Mouse (Mus musculus) lung, adult 18-20 months (tissue): ENCODE results near the gene Bcl11b.
A peak's percentile ranks its signal among the peaks of the same experiment; 100 is the strongest.

ENCODE experiments used
- DNase-seq, 2 experiments: peaks; one replicate each; pipeline ENCODE4 v3.0.0; 2022; ENCODE audit warnings: mixed read lengths in 2 of 2

Gene Bcl11b

DNA sequence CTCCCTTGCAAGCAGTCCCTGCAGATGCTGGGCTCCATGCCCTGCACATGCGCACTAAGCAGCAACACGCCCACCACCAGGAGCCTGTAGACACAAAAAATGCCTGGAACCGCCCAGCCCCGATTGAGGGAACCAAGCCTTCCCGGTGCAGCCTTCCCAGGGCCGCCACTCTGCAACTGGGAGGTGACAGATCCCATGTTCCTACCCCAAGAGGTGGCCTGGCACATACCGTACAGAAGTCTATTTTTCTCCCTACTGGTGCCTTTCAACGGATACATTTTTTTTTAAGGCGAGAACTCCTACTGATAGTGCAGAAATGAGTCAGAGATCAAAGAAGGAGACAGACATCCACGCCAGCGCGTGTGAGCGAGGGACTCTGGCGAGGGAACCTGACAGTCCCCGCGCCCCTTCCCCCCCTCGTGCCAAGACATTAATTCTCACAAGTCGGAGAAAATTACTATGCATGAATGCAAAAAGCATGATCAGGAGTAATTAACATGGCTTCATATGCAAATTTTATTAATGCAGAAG is 33.5 kb downstream of the Bcl11b start:
- DNase-seq: no peak

DNA sequence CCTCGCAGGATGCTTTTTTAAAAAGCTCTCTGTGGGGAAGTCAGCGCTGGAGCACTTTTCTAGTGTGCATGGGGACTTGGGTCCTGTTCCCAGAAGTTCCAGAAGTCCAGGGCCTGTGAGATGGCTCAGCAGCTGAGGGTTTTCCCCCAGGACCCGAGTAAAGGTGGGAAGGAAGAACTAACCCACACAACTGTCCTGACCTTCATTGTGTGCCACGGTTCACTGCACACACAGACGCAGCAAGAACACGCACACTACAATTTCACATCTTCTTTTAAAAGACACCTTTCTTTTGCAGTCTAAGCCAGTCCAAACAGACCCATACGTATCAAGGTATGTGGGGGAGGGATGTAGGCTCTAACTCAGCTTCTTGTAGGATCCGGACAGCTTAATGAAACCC is 34.3 kb downstream of the Bcl11b start:
- no peak for DNase-seq

DNA sequence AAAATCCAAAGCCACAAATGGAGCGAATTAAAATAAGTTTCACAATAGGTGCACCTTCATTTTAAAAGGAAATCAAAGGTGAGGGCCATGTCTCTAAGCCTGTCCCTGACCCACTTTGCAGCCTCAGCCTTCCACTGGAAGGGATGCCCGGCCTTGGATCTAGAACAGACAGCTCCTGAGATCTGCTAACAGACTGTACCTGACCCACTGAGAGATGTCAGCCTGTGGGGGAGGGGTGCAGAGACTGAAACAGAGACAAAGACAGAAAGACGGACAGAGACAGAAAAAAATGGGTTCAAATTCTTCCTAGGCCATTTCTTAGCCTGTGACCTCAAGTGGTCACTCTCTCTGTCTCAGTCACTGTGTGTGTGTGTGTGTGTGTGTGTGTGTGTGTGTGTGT is 35.1 kb downstream of the Bcl11b start:
- no peak for DNase-seq

DNA sequence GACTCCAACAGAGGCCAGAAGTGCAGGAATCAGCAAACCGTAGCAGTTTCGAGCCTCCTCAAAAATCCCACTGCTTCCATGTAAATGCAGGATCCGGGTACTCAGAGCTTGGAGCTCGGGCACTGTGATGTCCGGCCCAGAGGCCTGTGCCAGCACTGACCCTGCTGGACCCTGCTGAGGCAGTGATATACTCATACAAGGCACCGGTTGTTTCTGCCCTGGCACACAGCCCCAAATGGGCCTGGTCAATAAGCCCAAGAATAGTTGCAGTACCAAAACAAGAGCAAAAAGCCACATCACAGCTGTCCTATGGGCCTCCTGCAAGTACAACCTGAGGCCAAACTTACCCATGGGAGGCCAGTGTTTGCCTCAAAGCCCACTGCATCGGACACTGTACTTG is 36.4 kb downstream of the Bcl11b start:
- no peak for DNase-seq

DNA sequence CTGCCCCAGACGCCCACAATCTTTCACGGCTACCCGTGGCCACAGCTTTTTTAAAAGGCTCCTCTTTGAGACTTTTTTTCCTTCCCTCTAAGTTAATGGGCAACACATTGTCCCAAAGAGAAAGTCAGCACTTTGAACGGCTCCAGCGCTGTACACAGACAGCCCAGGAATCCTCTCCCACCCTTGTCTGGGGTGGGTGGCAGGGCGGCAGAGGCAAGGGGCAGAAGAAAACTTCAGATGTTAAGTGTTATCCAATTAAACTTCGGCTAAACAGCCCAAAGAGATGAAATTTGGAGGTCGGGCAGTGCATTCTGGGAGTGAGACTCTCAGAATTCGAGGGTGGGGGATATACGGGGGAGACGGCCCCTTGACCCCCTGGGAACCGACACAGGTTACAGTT is 38.3 kb downstream of the Bcl11b start:
- DNase-seq: no peak

DNA sequence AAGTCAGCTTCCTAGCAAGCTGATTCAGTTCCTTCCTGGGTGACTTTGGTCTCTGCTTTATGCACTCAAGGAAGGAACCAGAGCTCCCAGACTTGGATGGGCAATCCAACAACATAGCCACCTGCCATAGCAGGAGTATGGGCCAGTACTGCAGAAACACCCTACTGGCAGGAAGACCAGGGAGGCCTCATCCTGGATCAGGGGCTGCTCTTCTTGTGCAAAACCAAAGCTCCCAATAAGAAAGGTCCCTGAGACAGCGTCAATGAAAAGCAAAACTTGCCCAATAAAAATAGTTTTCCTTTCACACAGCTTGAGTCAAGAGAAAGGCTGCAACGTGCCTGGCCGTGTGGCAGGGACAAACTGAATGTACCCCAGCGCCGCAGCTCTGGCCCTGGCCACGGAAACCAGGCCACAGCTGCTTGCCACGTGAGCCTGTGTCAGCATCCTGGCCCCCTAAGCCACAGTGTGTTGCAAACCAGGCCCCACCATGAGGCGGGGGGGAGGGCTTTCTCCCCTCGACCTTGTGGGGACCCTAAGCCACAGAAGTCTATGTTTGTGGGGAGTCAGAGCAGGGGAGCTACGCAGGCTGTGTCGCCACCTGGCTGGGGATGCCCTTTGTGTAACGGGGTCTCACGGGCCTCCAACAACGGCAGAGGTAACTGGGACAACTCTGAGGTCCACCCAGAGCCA is 38.9 kb downstream of the Bcl11b start:
- no peak for DNase-seq

DNA sequence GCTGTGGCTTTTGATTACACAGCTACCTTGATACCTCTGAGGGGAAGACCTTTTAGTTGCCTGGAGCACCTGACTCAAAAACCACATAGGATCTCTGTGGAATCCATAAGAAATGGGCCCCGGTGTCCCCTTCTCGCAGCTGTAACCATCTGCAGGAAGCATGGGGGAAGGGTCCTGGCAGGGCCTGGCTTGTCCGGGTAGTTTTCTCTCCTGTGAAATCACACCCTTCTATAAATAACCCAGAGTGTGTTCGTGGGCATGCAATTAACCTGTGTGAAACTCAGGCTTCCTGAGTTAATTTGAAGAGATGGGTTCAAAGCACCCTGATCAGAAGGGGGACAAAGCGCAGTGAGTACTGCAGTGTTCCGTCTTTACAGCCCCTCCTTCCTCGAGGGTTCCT is 40.5 kb downstream of the Bcl11b start:
- no peak for DNase-seq

DNA sequence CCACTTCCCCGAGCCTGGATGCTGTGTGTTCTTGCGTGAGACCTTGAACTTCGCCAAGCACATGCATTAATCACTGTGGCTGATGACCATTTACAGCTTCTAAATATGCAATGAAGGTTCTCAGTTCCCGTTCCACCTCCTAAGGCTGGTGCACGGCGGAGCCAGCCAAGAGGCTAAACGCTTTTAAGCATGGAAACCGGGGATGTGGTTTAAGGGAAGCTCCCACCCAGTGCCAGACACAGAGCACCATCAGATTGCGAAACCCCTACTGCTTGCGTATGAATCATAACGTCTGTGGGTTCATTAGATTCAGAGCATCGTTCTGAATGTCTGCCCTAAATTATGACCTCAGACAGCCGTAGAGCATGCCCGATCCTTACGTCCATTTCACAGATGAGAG is 41.6 kb downstream of the Bcl11b start:
- DNase-seq: no peak

DNA sequence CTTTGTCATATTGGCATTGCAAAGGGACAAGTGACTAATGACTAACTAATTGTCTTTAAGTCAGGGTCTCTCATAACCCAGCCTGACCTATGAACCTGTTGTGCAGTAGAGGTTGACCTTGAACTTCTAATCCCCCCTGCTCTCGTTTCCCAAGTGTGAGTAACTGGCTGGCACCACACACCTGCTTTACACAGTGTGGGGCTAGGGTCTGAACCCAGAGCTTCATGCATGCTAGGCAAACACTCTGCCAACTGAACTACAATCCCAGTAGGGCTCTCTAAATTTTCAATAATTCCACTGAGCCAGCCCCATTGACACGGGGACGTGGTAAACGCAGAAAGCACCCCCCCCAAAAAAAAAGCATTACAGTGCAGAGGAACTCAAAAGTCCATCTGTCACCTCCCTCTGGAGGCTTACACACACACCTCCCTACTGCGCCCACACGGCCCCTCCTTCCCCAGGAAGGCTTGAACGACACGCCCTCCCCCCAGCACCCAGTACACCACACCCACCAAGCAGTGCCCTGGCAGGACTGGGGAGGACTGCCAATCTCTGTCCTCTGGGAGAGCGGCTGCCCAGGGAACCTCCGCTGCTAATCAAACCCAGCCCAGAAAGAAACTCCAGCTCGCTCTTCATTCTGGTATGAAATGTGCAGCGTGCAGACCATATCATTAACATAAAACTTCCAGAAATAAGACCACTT is 42.5 kb downstream of the Bcl11b start:
- DNase-seq: peak; percentile 62 to 70

DNA sequence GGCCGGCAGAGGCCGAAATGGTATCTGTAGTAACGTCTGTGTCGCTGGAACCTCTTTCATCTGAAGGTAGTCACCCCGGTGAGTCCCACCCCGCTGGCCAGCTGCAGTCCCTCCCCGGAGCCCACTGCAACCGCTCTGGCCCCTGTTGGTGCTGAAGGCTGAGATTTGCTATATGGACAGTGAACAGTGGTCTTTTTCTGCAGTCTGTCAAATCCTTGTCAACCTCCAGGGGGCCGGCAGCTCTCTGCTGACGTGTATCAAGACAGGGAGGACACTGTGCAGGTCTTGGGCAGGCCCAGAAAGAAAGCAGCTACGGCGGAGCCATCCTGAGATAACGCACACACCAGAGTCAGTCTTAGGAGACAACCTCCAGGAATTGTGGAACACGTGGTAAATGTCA is 43.0 kb downstream of the Bcl11b start:
- DNase-seq: no peak

DNA sequence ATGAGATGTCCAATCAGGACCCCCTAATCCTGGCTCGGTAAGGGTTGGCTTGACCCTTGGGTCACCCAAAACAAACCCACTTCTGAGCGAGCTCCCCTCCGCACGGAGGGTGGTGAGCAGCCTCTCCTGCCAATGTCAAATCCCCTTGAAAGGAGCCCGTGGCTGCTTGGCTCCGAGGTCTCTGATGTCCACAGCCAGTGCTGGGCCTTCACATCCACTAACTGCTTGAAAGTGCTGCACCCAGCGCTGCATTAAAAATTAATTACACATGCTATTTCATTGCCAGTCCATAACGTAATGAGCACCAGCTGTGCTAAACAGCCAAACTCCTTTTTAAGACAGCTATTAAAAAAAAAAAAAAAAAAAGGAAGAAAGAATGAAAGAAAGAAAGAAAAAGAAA is 43.5 kb downstream of the Bcl11b start:
- DNase-seq: no peak

DNA sequence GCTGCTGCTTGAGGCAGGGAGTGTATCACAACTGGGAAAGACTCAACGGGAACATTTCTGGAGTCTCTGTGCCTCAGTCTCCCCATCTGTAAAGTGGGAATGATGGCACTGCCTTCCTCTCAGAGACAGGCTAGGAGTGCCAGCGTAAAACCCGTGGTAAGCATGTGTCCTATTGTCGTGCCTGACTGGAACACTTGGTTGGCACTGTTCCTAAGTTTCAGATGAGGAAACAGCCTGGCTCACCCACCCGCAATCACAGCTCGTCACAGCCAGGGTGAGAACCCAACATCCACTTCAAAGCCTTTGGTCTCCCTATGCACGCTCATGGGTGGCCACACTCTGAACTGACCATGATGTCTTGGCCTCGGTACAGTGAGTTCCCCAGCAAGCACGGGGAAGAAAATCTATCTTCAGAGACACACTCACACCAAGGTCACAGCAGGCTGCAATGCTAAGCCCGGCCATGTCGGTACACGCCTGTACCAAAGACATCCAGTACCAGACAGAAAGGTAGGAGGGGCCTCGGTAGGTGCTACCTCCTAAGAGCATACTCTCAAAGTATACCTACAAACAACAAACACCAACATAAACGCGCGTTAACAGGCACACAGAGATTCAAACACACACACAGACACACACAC is 50.2 kb downstream of the Bcl11b start:
- no peak for DNase-seq

DNA sequence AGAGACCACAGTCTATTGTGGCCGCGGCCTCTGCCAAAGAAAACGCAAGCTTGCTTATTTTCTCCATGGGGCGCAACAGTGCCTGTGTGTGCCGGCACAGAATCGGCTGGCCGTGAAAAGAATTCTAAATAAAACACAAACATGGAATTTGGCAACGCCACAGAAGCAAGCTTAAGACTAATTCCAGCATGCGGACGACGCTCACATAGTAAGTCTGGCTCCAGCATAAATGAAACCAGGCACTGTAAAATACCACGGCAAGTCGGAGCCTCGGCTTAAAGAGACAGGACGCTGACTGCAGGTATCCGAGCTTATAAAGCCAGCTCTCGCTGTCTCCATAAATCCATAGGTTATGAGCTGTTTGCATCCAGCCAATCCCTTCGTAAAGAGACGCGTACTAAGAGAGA is 51.1 kb downstream of the Bcl11b start:
- DNase-seq: no peak

DNA sequence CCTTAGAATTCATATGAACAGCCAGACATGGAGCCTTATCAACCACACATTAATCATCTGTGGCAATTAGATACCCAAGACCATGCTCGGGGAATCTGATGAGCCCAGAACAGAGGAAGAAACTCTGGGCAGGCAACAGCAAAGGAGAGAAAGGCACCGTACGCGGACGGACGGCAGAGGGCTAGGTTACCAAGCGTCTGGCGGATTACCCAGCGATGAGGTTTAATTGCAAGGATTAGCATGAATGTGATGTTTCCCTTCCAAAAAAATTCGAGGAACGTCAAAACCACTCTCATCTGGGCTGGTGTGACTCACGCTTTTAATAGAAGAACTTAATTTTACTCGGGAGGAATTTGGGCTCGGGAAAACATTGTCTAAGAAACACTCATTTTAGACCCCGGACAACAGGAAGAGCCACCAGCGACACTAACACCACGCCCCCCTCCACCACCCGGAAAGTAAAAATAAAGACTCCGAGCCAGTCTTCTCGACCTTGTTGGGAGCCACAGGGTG is 52.7 kb downstream of the Bcl11b start:
- no peak for DNase-seq

DNA sequence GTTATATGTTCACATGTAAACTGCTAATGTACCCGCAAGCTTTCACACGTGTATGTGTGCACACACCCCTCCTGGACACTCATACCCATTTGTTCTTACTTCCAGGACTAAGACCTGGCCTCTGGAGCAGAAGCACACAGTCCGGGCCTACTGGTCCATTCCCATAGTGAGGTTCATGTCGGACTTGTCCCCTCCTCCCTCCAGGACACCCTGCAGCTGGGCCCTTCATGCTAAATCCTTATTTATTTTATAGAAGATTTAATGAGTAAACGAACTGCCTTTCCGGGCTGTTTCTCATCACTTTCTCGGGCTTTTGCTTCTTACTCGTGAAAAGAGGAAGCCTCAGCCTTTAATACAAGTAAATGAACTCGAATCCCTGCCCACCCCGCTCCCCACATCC is 54.0 kb downstream of the Bcl11b start:
- DNase-seq: no peak

DNA sequence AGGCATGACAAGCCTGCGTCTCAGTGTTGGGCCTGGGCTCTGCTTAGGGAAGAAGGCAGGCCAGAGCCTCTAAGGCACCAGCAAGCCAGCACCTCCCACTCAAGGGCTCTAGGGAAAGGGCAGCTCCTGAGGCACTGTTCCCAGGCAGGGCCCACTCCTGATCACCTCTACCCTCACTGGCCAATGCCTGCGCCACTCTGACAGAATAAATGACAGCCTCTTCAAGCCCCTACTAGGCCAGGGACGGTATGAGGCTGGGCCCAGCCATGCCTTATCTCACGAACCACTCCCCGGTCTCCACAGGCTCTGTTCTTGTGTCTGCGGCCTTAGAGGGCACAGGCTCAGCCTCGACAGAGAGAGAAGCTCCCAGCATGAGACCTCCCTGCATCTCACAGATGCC is 61.3 kb downstream of the Bcl11b start:
- no peak for DNase-seq

DNA sequence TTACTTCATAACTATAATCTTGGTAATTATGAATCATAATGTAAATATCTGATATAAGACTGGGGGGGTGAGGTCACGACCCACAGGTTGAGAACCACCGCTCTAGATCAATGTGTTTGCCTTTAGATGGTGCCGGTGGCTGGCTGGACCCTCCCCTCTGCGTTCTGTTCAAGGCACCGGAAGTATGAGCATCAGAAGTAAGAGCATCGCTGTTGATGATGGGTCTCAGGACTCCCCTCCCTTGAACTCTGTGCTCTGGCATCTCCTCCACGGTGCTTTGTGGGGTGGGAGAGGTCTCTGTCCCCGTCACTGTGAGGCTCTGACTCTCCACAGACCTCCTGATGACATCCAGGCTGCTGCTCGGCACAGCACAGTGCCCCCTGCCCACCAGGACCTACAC is 62.6 kb downstream of the Bcl11b start:
- DNase-seq: no peak

DNA sequence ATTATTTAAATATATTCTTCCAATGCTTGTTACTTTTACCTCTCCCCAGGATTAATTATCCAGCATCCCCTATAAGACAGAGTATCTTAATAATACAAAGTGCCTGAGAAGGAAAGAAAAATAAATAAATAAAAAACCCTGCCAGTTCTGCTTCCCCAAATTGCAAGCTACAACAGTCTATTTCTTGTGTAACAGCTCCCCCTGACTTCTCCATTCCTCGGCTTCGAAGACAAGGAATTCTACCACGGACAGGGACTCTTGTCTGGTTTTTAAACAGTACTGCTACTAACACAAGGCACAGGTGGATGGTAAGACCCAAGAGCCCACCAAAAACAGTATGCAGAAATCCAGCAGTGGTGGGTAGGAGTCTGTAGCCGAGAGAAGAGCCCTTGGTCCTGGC is 64.2 kb downstream of the Bcl11b start:
- no peak for DNase-seq

DNA sequence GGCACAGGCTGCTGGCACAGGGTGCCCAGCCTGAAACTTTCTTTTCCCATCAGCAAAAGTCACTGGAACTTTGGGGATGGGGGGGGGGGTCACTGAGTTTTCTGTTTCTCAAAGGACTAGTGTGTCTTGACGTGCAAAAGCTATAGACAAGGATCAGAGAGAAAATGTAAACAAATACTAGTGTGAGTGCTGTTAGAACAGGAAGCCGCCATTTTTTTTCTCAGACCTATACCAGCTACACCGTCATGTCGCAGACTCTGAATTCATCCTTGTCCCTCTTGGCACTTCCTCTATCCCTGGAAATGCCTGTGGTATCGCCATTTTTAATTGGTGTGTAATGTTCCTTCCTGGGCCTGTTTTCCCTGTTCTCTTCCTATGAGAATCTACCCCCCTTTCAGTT is 66.4 kb downstream of the Bcl11b start:
- DNase-seq: no peak

DNA sequence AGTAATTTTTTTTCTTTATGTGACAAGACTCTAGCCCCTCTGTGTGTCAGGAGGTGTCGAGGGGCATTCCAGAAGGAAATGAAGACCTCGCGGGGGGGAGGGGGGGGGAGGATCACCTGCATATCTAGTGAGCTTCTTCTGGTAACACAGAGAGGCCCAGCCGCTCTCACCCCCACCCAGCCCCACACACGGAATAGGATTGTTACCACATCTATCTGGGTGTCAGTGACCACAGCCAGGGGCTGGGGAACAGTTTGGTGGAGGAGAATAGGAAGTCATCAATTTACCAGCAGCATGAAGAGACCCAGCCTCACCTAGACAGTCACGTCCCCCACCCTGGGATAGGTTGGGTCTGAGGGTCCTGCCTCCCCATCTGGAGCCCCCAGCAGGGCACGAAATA is 67.0 kb downstream of the Bcl11b start:
- DNase-seq: no peak

DNA sequence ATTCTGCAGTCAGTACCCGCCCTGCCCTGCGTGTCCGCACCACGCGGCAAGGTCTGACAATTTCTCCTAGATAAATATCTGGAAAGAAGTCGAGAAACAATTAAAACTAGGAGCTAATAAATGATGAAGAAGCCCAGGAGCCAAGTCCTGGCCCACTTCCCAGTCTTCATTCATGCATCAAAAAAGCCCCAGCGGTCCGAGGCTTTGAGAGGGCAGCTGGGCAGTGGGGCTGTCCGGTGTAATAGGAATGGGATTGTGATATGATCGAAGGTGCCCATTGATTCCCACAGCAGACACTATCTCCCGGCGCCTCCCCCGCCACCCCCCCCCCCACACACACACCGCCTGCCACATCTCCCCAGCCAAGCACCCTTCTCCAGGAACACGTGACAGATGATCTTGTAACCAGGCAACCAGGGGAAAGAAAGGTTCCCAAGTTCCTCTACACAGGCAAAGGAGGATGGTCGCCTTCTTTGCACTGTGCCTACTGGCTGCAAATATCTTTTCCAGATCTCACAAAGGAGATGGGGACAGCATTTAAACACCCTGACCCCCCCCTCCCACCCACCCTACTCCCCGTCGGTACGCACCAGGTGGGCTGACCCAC is 68.5 kb downstream of the Bcl11b start:
- no peak for DNase-seq

DNA sequence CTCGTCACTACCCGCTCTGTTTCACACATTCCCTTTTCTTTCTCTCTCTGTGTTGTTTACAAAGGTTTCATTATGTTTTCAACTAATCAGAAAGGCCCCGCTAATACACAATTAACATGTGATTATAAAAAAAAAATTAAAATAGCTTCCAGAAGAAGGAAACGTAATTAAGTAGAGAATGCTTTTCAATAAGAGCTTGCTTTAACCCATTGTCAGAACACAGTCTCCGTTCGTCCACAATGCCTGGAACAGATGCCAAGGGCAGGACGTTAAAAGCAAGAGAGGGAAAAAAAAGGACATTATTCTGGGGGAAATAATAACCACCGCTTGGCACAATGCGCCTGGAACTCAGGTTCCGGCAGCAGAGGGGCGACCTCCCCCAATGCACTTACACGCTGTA is 71.3 kb downstream of the Bcl11b start:
- DNase-seq: no peak

DNA sequence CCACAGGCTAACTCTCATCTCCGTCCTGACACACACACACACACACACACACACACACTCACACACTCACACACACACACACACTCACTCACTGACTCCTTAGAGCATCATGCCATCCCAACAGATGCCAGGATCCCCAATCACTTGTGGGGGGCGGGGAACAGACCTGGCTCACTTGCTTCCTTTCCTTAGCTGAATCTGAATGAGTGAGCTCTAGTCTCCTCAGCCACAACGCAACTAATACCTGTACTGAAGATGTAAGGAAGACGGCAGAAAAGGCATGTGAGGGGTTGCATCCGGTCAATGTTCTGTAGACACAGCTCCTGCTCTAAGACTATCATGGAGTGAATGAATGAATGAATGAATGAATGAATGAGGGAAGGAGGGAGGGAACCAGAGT is 71.9 kb downstream of the Bcl11b start:
- DNase-seq: no peak
